Mouse (Mus musculus) layer of hippocampus, adult 8-10 months (tissue): ENCODE measurements around the gene Adcyap1r1. TPM values are rescaled to one million over a fixed set of nuclear protein-coding genes. Genes with fewer than 3 reads are reported as not detected.

Experiments used
- DNase-seq, 2 experiments: peaks; one replicate each; pipeline ENCODE4 v3.0.0; 2022; ENCODE audit warnings: low spot score in 2 of 2
- total RNA-seq, 4 experiments: library from RNA; stranded (reverse); gene quantifications; 2 replicates each; pipeline ENCODE4 v1.2.4; 2022

Adcyap1r1 gene
- total RNA-seq, 4 experiments from 2014 or later: 130 to 163 (median 141) TPM

DNA sequence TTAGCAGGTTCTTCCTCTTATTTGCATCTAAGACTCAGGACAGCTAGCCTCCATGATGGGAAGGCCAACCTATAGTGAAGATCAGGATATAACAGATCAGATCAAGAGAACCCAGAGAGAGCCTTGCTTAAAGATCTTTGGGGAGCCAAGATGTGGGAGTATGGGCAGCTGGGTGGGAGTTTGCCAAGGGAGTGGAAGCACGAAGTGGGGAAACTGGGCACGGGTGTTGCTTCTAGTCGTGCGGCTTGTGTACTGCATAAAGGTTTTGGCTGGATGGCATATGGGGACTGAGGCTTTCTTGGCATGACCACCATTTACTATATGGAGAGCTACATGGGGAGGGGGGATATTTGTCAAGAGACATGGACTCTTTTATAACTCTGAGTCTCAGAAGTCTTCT, 44.4 kb downstream of the Adcyap1r1 start:
- DNase-seq: no peak

GRCm38 (mm10) chr6:55498753-55499152, 47.0 kb downstream of the Adcyap1r1 start:
- no peak for DNase-seq

DNA sequence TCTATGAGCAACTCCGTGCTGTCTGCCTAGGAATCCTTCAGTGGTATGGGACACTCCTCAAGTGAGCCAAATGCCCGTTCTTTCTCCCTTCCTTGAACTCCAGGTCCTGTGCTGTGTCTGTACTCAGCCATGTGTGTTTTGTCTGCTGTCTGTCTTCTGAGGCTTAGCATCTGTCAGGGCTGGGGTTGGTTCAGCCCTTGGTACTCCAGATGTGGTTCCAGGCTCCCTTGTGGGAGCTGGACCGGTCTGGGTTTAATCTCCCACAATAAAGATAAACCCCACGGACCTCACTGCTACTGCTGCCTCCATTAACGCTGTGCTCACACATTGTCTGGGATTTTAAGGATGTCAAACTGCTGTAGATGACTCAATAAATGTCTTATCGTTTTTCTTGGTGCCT, 49.3 kb downstream of the Adcyap1r1 start:
- no peak for DNase-seq

DNA sequence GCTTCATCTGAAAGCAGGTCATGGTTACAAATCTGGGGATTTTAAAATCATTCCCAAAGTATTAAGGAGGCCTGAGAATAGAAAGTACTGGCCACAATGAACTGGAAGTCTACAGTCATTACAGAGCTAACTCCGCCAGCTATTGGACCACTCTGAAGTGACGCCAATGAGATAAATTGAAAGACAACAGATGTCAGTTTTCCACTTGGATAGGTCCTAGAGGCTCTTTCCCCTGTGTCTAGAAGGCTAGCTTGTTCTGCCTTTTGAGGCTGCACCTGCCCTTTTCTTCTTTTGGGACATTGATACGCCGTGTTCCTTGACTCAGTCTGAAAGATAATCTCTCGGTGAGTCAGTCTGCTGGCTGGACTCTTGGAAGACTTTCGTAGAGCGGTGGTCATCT, 50.5 kb downstream of the Adcyap1r1 start:
- DNase-seq: no peak

DNA sequence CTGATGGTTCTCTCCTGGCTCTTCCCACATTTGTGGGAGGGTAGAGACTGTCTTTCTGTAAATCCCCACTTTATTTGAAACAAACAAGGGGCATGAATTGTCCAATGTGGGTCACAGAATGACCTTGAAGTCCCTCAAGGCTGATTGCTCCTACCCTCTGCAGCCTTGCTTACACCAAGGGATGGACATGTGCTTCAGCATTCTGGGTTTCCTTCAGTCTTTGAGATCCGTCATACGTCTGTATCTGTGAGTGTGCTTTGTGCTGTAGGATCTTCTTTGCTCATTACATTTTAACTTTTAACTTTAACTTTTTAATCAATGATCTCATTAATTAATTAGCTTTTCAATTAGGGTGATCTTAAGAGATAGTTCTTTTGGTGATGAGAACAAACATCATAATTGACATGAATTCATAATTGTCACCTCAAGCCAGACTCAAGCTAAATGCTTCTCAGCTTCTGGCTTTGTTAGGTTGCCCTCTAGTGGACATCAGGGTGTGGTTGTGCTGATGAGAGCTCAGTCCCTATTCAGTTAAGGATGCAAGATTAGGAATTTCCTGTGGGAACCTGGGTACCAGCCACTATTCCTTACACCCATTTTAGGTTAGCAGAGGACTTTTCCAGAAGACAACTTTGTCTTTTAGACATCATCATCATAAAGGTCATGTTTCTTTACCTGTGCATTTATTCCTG, 53.2 kb downstream of the Adcyap1r1 start:
- DNase-seq: peak; percentile 56 to 68

DNA sequence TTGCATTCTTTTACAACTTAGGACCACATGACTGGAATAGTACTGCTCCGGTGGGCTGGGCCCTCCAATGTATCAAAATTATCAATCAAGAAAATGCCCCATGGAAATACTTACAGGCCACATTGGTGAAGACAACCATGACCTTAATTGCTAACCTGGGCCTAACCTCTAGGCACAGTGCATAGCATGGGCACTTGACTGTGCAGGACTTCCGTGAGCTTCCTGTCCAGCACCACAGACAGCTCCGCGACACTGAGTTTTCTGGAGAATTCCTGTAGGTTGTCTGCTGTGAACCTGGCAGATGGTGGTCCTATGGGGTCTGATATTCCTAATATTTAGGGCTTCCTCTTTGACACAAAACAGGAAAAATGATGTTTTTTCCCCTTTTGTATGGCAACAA, 54.7 kb downstream of the Adcyap1r1 start:
- DNase-seq: no peak

DNA sequence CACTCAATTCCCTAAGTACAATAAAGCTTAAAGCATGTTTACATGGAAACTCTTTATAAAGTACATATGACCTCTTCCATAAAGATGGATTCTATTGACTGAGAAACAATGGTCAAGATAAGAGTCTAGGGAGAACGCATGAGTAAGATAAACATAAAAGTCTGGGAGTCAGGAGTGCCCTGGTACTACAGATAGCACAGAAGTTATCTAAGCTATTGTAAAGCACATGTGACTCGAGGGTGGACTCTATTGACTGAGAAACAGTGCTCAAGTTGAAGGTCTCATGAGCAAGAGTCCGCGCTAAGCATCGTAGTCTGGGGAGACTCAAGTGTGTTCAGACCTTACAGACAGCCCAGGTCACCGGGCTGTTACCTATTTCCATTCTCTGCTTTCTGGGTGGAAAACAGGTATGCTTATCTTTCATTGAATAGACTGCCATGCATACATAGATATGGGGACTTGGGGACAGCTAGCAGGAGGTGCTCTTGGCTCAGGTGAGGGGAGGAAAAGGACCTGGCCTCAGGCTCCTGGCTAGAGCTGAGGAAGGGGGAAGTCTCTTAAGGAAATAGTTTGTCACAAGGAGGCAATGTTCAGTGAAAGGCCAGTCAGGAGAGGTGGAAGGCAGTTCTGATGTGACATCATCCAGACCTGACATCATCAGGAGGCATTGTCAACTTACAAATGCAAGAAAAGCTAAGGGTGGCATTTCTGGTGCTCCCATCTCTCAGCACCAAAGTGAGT, 57.5 kb downstream of the Adcyap1r1 start:
- DNase-seq: no peak

GRCm38 (mm10) chr6:55511212-55512065, 59.7 kb downstream of the Adcyap1r1 start:
- peak; percentile 59 to 86 for DNase-seq

- no peak for DNase-seq
Measured at GRCm38 (mm10) chr6:55512066-55512703, 60.4 kb downstream of the Adcyap1r1 start.

GRCm38 (mm10) chr6:55513477-55513876, 61.7 kb downstream of the Adcyap1r1 start:
- no peak for DNase-seq

DNA sequence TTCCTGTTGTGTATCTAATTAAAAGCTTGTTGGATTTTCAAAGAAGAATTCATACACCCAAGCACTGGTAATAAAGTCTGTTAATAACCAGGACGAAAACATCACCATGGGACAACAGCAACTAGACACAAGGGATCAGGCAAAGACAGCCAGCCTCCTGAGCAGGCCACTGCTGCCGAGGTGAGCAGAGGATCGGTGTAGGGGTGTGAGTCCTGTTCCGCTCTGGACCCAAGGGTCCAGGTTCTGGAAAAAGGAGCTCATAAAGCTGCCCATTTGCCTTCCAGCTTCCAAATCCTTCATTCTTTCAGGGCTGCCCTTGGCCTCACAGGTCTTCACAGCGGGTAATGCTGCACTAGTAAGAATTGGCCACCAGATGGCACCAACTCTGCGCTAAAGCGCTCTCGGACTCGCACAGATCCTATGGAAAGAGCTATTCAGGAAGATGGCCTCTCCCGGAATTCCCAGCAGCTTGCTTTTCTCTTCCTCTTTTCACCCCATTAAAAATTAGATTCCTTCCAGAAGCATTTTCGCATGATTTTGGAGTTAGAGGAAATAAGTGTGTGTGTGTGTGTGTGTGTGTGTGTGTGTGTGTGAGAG, 67.9 kb downstream of the Adcyap1r1 start:
- DNase-seq: peak; percentile 80 to 90

DNA sequence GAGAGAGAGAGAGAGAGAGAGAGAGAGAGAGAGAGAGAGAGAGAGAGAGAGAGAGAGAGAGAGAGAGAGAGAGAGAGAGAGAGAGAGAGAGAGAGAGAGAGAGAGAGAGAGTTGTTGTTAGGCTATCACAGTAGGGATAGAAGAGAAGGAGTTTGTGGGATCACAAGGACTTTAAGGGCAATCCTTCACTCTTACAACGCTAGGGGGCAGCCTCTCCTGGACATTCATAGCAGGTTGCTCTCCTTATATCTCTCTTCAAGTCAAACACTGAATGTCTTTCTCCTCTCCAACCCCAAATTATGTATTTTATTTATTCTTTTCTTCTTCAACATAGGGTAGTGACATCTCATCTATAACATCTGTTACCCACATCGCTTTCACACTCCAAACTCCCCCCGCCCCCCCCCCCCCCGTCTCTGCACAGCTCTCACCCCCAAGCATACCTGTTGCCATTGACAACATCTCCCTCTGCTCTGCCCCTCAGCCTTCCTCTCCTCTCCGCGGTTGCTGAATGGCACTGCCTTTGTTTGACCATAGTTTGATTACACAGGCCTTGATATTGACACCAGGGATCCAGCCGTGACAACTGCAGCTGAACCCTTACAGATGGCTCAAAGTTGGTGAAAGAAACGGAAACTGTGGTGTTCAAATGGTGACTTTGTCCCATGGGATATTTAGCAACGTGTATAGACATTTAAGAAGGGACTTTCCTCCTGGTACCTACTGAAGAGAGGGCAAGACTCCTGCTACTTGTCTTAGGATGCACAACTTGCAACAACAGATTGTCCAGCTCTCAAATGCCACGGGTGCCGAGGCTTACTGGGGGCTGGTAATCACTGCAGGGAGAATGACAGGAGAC, 68.7 kb downstream of the Adcyap1r1 start:
- peak; percentile 56 to 78 for DNase-seq

DNA sequence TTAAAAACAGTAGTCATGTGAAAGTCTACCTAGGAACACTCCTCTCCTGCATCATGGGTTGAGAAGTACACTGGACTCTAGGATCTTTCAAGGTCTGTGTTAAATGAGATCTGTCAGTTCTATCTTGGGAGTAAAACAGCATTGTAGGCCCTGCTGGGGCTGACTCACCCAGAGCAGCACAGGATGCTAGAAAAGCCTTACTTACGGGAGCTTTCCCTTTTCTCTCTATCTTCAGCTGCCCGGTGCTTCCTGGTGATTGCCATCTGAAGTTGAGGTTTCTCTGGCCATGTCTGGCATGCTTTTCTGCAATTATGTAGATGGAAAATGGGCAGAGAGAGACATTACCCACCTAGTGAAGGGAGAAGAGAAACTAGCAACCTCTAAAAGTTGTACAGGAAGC, 84.7 kb downstream of the Adcyap1r1 start:
- no peak for DNase-seq

- peak; percentile 26 to 38 for DNase-seq
Measured at GRCm38 (mm10) chr6:55539196-55539595, 87.4 kb downstream of the Adcyap1r1 start.

GRCm38 (mm10) chr6:55542359-55542758, 90.6 kb downstream of the Adcyap1r1 start:
- no peak for DNase-seq

- DNase-seq: peak; percentile 29 to 38
Measured at GRCm38 (mm10) chr6:55543345-55543744, 91.6 kb downstream of the Adcyap1r1 start.

DNA sequence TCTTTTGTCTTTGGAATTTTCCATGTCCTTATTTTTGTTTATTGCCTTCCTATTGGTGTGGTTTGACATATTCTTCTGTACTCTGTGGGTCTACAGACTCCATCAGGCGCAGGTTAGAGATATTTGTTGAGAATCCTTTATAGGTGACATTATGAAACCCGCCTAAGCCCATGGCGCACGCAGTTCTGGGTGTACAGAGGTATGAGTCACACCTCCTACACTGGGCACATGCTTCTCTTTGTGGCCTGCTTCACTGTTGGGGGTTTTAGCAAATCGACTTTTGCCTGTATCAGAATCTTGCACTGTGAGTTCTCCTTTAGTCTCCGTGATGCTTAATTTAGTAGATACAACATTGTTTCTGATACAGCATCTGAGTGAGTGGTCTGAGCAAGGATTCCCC, 97.4 kb downstream of the Adcyap1r1 start:
- DNase-seq: peak in 1 of 2 experiments; percentile 19

DNA sequence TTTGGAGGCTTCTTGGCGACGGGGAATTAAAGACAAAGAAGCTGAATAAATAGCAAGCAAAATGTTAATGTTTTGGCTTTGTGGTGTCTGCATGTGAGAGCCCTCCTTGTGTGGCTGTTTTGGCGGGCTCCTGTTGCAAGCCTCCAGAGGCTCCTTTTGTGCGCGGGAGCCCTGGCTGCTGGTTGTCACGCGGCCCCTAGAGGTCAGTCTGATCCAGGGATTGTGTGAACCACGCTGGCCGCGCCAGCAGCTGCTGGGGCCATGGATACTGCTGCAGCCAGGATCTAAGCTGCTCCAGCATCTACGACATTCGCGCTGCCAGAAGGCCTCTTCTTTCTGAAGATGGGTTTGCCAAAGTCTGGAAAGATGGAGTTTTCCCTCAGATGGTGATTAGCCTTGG, 99.1 kb downstream of the Adcyap1r1 start:
- DNase-seq: peak; percentile 23 to 51
